Mouse (Mus musculus): Measurements from ENCODE around the gene D630045J12Rik. TPM values are rescaled to one million over a fixed set of nuclear protein-coding genes. Genes with fewer than 3 reads are reported as not detected.

Gene D630045J12Rik
- total RNA-seq, 2 experiments from 2014 or later = 9.1 to 12.2 TPM

DNA sequence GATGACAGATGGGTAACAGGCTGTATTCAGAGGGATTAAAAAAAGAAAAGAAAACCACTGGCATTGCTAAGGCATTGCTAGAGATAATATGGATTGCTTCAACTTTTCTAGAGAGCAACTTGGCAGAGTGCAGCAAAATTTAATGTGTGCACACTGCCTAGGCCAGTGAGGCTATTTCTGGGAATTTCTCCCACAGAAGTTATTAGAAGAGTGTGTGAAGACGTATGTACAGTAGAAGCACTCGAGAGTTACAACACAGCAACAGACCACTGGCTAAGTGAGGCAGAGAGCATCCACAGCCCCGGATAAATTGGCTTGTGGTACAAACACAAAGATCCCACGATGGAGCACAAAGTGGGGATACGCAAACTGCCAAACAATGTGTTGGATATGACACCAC lies 11.0 kb downstream of the D630045J12Rik start:
- no peak for DNase-seq (ENCODE audit: low spot score in 2 of 2)

DNA sequence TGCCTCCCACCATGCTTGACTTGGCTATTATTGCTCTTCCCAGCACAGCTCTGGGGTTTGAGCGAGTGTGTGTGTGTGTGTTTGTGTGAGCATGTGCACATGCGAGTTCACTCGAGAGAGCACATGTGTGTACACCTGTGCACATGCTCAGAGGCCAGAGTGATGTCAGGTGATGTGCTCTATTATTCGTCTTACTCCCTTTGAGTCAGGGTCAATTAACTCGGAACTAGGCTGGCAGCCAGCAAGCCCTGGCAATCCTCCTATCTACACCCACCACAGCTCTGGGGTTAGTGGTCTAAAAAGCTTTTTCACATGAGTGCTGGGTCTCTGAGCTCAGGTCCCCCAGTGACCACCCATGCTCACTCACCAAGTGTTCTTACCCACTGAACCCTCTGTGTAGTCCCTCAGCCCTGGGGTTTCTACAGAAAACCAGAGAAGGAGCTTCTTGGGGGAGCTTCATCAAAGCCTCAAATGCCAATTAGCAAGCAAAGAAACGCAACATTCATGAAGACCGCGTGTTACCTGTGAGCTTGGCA lies 11.4 kb downstream of the D630045J12Rik start:
- DNase-seq (ENCODE audit: low spot score in 2 of 2) = no peak

GRCm38 (mm10) chr6:38241508-38241907 lies 12.3 kb downstream of the D630045J12Rik start:
- DNase-seq (ENCODE audit: low spot score in 2 of 2) = no peak

- DNase-seq (ENCODE audit: low spot score in 2 of 2) = no peak
Observed at GRCm38 (mm10) chr6:38240618-38241017, 13.2 kb downstream of the D630045J12Rik start.

- no peak for DNase-seq (ENCODE audit: low spot score in 2 of 2)
Observed at GRCm38 (mm10) chr6:38238382-38238781, 15.4 kb downstream of the D630045J12Rik start.

GRCm38 (mm10) chr6:38235991-38236658 lies 17.7 kb downstream of the D630045J12Rik start:
- no peak for DNase-seq (ENCODE audit: low spot score in 2 of 2)

- no peak for DNase-seq (ENCODE audit: low spot score in 2 of 2)
Observed at GRCm38 (mm10) chr6:38233803-38234202, 20.0 kb downstream of the D630045J12Rik start.

GRCm38 (mm10) chr6:38232917-38233316 lies 20.9 kb downstream of the D630045J12Rik start:
- DNase-seq (ENCODE audit: low spot score in 2 of 2) = no peak

GRCm38 (mm10) chr6:38231994-38232393 lies 21.8 kb downstream of the D630045J12Rik start:
- DNase-seq (ENCODE audit: low spot score in 2 of 2) = no peak

GRCm38 (mm10) chr6:38224079-38224478 lies 29.7 kb downstream of the D630045J12Rik start:
- DNase-seq (ENCODE audit: low spot score in 2 of 2) = no peak

- DNase-seq (ENCODE audit: low spot score in 2 of 2) = no peak
Observed at GRCm38 (mm10) chr6:38219261-38219660, 34.5 kb downstream of the D630045J12Rik start.

GRCm38 (mm10) chr6:38215448-38216110 lies 38.2 kb downstream of the D630045J12Rik start:
- DNase-seq (ENCODE audit: low spot score in 2 of 2) = no peak

GRCm38 (mm10) chr6:38207621-38208020 lies 46.2 kb downstream of the D630045J12Rik start:
- DNase-seq (ENCODE audit: low spot score in 2 of 2) = no peak

DNA sequence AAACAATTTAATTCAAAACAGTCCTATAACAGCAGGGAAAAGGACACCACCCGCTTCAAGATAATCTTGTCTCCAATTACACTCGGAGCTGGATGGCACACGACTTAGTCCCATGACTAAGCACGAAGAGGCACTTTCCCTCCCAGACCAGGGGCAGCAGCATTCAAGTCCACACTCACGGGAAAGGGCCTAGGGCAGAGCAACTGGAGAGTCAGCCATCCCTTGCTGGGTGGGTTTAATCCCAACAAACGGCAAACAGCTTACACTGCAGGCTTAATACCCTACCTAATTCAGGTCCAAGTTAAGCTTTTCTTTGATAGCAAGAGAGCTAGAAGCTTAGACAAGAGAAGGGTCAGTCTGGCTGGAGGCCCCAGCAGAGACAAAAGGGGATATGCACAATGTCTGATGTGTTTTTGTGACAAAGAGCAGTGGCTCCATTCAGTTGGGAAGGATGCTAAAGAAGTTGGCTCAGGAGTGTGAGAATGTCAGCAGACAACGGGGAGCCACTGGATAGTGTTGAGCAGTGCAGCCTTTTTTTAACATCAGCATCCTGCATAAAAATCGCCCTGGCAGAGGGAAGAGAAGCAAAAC lies 46.8 kb downstream of the D630045J12Rik start:
- no peak for DNase-seq (ENCODE audit: low spot score in 2 of 2)

DNA sequence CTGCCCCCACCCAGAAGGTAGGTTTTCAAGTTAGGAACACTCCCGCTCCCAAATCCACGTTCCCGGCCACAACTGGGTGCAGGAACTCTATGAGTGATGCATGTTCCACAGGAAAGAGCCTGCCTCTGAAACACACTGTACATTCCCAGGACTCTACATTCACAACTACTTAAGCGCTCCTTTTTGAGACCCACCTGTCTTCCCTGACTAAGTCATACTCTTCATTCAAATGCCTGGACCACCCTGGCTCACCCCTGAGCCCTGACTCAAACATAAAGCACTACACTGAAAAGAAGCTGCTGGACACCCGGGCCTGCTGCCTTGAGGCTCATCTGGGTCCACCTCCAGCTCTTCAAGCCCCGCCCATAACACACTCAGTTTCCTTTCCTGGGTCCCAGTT lies 48.4 kb downstream of the D630045J12Rik start:
- DNase-seq (ENCODE audit: low spot score in 2 of 2) = no peak

DNA sequence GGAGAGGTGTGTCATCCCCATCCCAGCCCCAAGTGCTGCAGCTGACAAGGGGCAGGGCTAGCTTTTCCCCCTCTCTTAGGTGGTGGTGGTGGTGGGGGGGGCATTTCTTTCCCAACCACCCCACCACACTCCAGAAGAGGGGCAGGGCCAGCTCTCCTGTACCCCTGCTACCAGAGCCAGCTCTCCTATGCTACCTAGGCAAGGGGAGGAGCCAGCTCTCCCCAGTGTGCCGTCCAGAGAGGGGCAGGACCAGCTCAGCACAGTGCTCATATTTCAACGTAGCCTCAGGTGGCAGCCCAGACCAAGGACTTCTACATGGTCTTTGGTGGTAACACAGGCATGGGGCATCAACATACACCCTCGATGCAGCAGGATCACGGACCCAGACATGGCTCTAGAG lies 50.0 kb downstream of the D630045J12Rik start:
- DNase-seq (ENCODE audit: low spot score in 2 of 2) = no peak

- DNase-seq (ENCODE audit: low spot score in 2 of 2) = no peak
Observed at GRCm38 (mm10) chr6:38202816-38203215, 51.0 kb downstream of the D630045J12Rik start.

GRCm38 (mm10) chr6:38201495-38201894 lies 52.3 kb downstream of the D630045J12Rik start:
- no peak for DNase-seq (ENCODE audit: low spot score in 2 of 2)

GRCm38 (mm10) chr6:38199599-38199998 lies 54.2 kb downstream of the D630045J12Rik start:
- DNase-seq (ENCODE audit: low spot score in 2 of 2) = no peak

DNA sequence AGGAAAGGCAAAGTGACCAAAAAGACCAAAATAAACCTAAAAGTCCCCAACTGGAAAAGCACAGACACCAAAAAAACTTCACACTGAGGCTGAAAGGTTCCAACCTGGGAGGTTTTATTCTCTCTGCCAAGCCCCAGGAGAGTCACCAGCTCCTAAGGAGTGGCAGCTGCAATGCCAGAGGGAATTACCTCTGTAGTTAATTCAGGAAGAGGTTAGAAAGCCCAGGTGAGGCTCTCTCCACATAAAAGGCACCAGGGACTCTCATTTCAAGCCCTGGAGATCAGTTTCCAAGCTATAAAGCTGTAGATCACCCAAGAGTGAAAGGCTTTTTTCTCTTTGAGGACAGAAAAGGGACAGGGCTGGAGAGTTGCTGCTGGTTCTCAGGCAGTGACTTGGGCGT lies 55.1 kb downstream of the D630045J12Rik start:
- DNase-seq (ENCODE audit: low spot score in 2 of 2) = no peak

GRCm38 (mm10) chr6:38196266-38197189 lies 57.3 kb downstream of the D630045J12Rik start:
- no peak for DNase-seq (ENCODE audit: low spot score in 2 of 2)

All from adrenal gland, postnatal 4 days (tissue).